Mouse (Mus musculus) MEL (cell line): ENCODE data around the gene Reep1. TPM values are rescaled to one million over a fixed set of nuclear protein-coding genes. Genes with fewer than 3 reads are reported as not detected.

Experiments
- DNase-seq: peaks from one replicate; pipeline ENCODE4 v3.0.0; 2011; ENCODE audit warnings: low read depth, low spot score
- H3K27ac ChIP-seq: 2 replicates; pipeline ENCODE4 v1.5.1; 2012; ENCODE audit warnings: low read depth, mild to moderate bottlenecking, control low read depth, low read length, moderate library complexity; ENCODE audit not compliant: control insufficient read depth
- H3K27me3 ChIP-seq, 2 experiments: fragments of 150-350 bp in 1 of 2; sonication (generic) in 1 of 2; 2 replicates each; pipeline ENCODE4 v1.6.1; 2012; ENCODE audit warnings: low read length in 2 of 2, mild to moderate bottlenecking in 2 of 2, improper control_type of control experiment in 1 of 2, moderate library complexity in 1 of 2; ENCODE audit not compliant: insufficient read depth in 2 of 2, control insufficient read depth in 1 of 2
- H3K36me3 ChIP-seq, 2 experiments: 2 replicates each; pipeline ENCODE4 v1.6.1; 2012 to 2014; ENCODE audit warnings: low read length in 2 of 2, improper control_type of control experiment in 1 of 2, inconsistent platforms in 1 of 2, mild to moderate bottlenecking in 1 of 2; ENCODE audit not compliant: insufficient read depth in 2 of 2, control insufficient read depth in 1 of 2
- H3K4me1 ChIP-seq, 2 experiments: fragments of 150-350 bp in 1 of 2; sonication (generic) in 1 of 2; 2 replicates each; pipeline ENCODE4 v1.6.1; 2012; ENCODE audit warnings: low read length in 2 of 2, improper control_type of control experiment in 1 of 2, mild to moderate bottlenecking in 1 of 2; ENCODE audit not compliant: insufficient read depth in 2 of 2, control insufficient read depth in 1 of 2
- H3K4me3 ChIP-seq, 2 experiments: fragments of 150-350 bp in 1 of 2; sonication (generic) in 1 of 2; 2 replicates each; pipeline ENCODE4 v1.5.1; 2012; ENCODE audit warnings: low read depth in 2 of 2, low read length in 2 of 2, mild to moderate bottlenecking in 2 of 2, moderate library complexity in 2 of 2, control low read depth in 1 of 2, improper control_type of control experiment in 1 of 2; ENCODE audit not compliant: control insufficient read depth in 1 of 2, insufficient read depth in 1 of 2
- H3K79me2 ChIP-seq: 2 replicates; pipeline ENCODE4 v1.6.1; 2012; ENCODE audit warnings: mild to moderate bottlenecking, low read length, moderate library complexity; ENCODE audit not compliant: control insufficient read depth, poor library complexity, insufficient read depth
- H3K9ac ChIP-seq: 2 replicates; pipeline ENCODE4 v1.6.1; 2012; ENCODE audit warnings: low read depth, mild to moderate bottlenecking, control low read depth, low read length, moderate library complexity; ENCODE audit not compliant: control insufficient read depth, poor library complexity, severe bottlenecking
- H3K9me3 ChIP-seq: fragments of 150-350 bp; sonication (generic); replicated peaks from 2 replicates; pipeline ENCODE4 v1.6.1; 2012; ENCODE audit warnings: mild to moderate bottlenecking, low read length, improper control_type of control experiment, moderate library complexity; ENCODE audit not compliant: insufficient read depth
- BHLHE40 ChIP-seq: IDR thresholded peaks from 2 replicates; pipeline ENCODE4 v1.6.1; 2012; ENCODE audit warnings: low read depth, mild to moderate bottlenecking, inconsistent platforms, low read length, improper control_type of control experiment, borderline replicate concordance
- CHD2 ChIP-seq: IDR thresholded peaks from 2 replicates; pipeline ENCODE4 v1.6.1; 2011; ENCODE audit warnings: low read length, improper control_type of control experiment
- CTCF ChIP-seq, 3 experiments: IDR thresholded peaks in 2 of 3; conservative IDR thresholded peaks in 1 of 3; 2 replicates each; pipeline ENCODE4 v1.5.1; 2011 to 2012; ENCODE audit warnings: low read length in 3 of 3, low read depth in 2 of 3, mild to moderate bottlenecking in 2 of 3, improper control_type of control experiment in 1 of 3, inconsistent platforms in 1 of 3, mixed read lengths in 1 of 3, moderate library complexity in 1 of 3; ENCODE audit not compliant: control insufficient read depth in 1 of 3, insufficient read depth in 1 of 3, poor library complexity in 1 of 3, severe bottlenecking in 1 of 3
- ELF1 ChIP-seq: IDR thresholded peaks from 2 replicates; pipeline ENCODE4 v1.6.1; 2014; ENCODE audit warnings: low read depth, mild to moderate bottlenecking, inconsistent platforms, low read length, improper control_type of control experiment, moderate library complexity
- EP300 ChIP-seq, 2 experiments: IDR thresholded peaks; 2 replicates each; pipeline ENCODE4 v1.6.1; 2011; ENCODE audit warnings: improper control_type of control experiment in 2 of 2, low read length in 2 of 2, low read depth in 1 of 2, mild to moderate bottlenecking in 1 of 2
- GATA1 ChIP-seq: IDR thresholded peaks from 2 replicates; pipeline ENCODE4 v1.6.1; 2011; ENCODE audit warnings: low read depth, low read length, improper control_type of control experiment
- HCFC1 ChIP-seq: IDR thresholded peaks from 2 replicates; pipeline ENCODE4 v1.6.1; 2012; ENCODE audit warnings: low read depth, mild to moderate bottlenecking, inconsistent platforms, low read length, improper control_type of control experiment, moderate library complexity
- MAZ ChIP-seq: IDR thresholded peaks from 2 replicates; pipeline ENCODE4 v1.6.1; 2012; ENCODE audit warnings: low read depth, mild to moderate bottlenecking, inconsistent platforms, low read length, improper control_type of control experiment
- MXI1 ChIP-seq: IDR thresholded peaks from 2 replicates; pipeline ENCODE4 v1.6.1; 2011; ENCODE audit warnings: mild to moderate bottlenecking, low read depth, low read length, improper control_type of control experiment
- MYC ChIP-seq: IDR thresholded peaks from 2 replicates; pipeline ENCODE4 v1.6.1; 2011; ENCODE audit warnings: low read depth, mild to moderate bottlenecking, low read length, improper control_type of control experiment, moderate library complexity
- NRF1 ChIP-seq: IDR thresholded peaks from 2 replicates; pipeline ENCODE4 v1.6.1; 2014; ENCODE audit warnings: low read depth, mild to moderate bottlenecking, inconsistent platforms, low read length, improper control_type of control experiment, moderate library complexity; ENCODE audit not compliant: poor library complexity, insufficient read depth, severe bottlenecking
- POLR2A ChIP-seq, 2 experiments: IDR thresholded peaks; 2 replicates each; pipeline ENCODE4 v1.6.1; 2011 to 2012; ENCODE audit warnings: low read length in 2 of 2, mild to moderate bottlenecking in 2 of 2, control low read depth in 1 of 2, improper control_type of control experiment in 1 of 2, low read depth in 1 of 2, moderate library complexity in 1 of 2; ENCODE audit not compliant: control insufficient read depth in 1 of 2, insufficient read depth in 1 of 2, poor library complexity in 1 of 2
- RCOR1 ChIP-seq: IDR thresholded peaks from 2 replicates; pipeline ENCODE4 v1.6.1; 2012; ENCODE audit warnings: low read depth, mild to moderate bottlenecking, inconsistent platforms, low read length, improper control_type of control experiment
- TAL1 ChIP-seq: IDR thresholded peaks from 2 replicates; pipeline ENCODE4 v1.6.1; 2012; ENCODE audit warnings: mild to moderate bottlenecking, inconsistent platforms, low read length, moderate library complexity, mixed read lengths
- TCF12 ChIP-seq: IDR thresholded peaks from 2 replicates; pipeline ENCODE4 v1.6.1; 2014; ENCODE audit warnings: low read depth, mild to moderate bottlenecking, inconsistent platforms, low read length, improper control_type of control experiment, moderate library complexity
- UBTF ChIP-seq: IDR thresholded peaks from 2 replicates; pipeline ENCODE4 v1.6.1; 2012; ENCODE audit warnings: low read depth, mild to moderate bottlenecking, inconsistent platforms, low read length, improper control_type of control experiment, moderate library complexity, borderline replicate concordance; ENCODE audit not compliant: insufficient read depth
- ZKSCAN1 ChIP-seq: IDR thresholded peaks from 2 replicates; pipeline ENCODE4 v1.6.1; 2012; ENCODE audit warnings: low read depth, mild to moderate bottlenecking, inconsistent platforms, low read length, improper control_type of control experiment, moderate library complexity
- ZMIZ1 ChIP-seq: IDR thresholded peaks from 2 replicates; pipeline ENCODE4 v1.6.1; 2012; ENCODE audit warnings: low read depth, mild to moderate bottlenecking, inconsistent platforms, low read length, improper control_type of control experiment, moderate library complexity
- ZNF384 ChIP-seq: IDR thresholded peaks from 2 replicates; pipeline ENCODE4 v1.6.1; 2012; ENCODE audit warnings: low read depth, mild to moderate bottlenecking, inconsistent platforms, low read length, improper control_type of control experiment
- polyA plus RNA-seq, 2 experiments: library from polyadenylated mRNA; stranded (reverse) in 1 of 2; unstranded in 1 of 2; fragments of >175 nt in 1 of 2; fragments of >200 nt in 1 of 2; gene quantifications; 2 replicates each; pipeline versions ENCODE4 v1.2.1 to v1.2.4; 2012; ENCODE audit warnings: low replicate concordance in 2 of 2, low read depth in 1 of 2; ENCODE audit not compliant: insufficient read length in 2 of 2, insufficient read depth in 1 of 2, missing spikeins in 1 of 2
- total RNA-seq: library from RNA; depleted of rRNA; stranded (reverse); fragments of 300-350 nt; gene quantifications from 2 replicates; pipeline ENCODE4 v1.2.3, GENCODE M21; 2012

Reep1 gene
- total and polyA plus RNA-seq, 3 experiments: 0.12 to 0.36 TPM; not detected in 1

- TF ChIP-seq CHD2 (no peak), TCF12 (no peak), CTCF (IDR thresholded peaks at IDR 0.05 in 2 of 3, conservative IDR thresholded peaks at IDR 0.05 in 1 of 3; ENCODE audit: control insufficient read depth in 1 of 3, insufficient read depth in 1 of 3, low read depth in 2 of 3, low read length in 3 of 3, poor library complexity in 1 of 3, severe bottlenecking in 1 of 3) (no peak), ZMIZ1 (no peak)
- TF ChIP-seq, all 39 proteins: peak for 0
- Histone ChIP-seq H3K27me3 (peaks cover 9 to 10% of the 10 kb centered on the region in 2 experiments; a peak in 3 of 4 replicates), H3K9me3 (no peaks in the 10 kb centered on the region), H3K27ac (no peak overlapping the region), H3K4me3 (no peak overlapping the region), H3K36me3 (no peaks in the 10 kb centered on the region), H3K79me2 (no peaks in the 10 kb centered on the region), H3K4me1 (no peaks in the 10 kb centered on the region), H3K9ac (no peak overlapping the region)
- DNase-seq: no peak
Measured at GRCm38 (mm10) chr6:71745482-71746234, 38.3 kb downstream of the Reep1 start.

DNA sequence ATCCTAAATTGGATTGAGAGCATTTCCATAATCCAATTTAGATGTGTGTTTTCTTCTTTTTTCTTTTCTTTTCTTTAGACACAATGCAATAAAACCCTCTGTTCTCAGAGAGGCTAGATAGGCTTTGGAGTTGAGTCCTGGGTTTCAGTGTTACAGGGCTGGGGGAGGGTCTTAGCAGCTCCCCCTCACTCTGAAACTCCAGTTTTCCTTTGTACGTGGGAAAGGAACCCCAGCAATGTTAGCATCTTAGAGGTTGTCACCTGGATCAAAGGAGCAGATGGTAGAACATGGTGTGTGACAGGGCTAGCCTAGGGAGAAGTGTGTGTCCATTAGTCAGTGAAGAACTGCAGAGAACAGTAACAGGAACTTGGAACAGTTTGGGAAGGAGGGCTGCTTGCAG, 38.9 kb downstream of the Reep1 start:
- no peak overlapping the region for H3K4me3 ChIP-seq
- H3K36me3 ChIP-seq: no peaks in the 10 kb centered on the region
- peaks cover 9 to 10% of the 10 kb centered on the region in 2 experiments; a peak in 3 of 4 replicates for H3K27me3 ChIP-seq
- no peak overlapping the region for H3K9ac ChIP-seq
- no peaks in the 10 kb centered on the region for H3K9me3 ChIP-seq
- no peaks in the 10 kb centered on the region for H3K4me1 ChIP-seq
- no peak overlapping the region for H3K27ac ChIP-seq
- no peak for TF ChIP-seq MXI1
- no peak for TF ChIP-seq ZKSCAN1
- no peak for TF ChIP-seq HCFC1
- no peak for TF ChIP-seq ZNF384
- no peak for TF ChIP-seq MYC
- TF ChIP-seq POLR2A (IDR thresholded peaks at IDR 0.05; ENCODE audit: control insufficient read depth in 1 of 2, insufficient read depth in 1 of 2, low read depth in 1 of 2, low read length in 2 of 2, poor library complexity in 1 of 2): no peak
- TF ChIP-seq RCOR1: no peak
- TF ChIP-seq UBTF: no peak
- no peak for TF ChIP-seq TAL1
- no peak for TF ChIP-seq MAZ
- TF ChIP-seq ELF1: no peak
- TF ChIP-seq CTCF (IDR thresholded peaks at IDR 0.05 in 2 of 3, conservative IDR thresholded peaks at IDR 0.05 in 1 of 3; ENCODE audit: control insufficient read depth in 1 of 3, insufficient read depth in 1 of 3, low read depth in 2 of 3, low read length in 3 of 3, poor library complexity in 1 of 3, severe bottlenecking in 1 of 3): no peak
- TF ChIP-seq EP300 (IDR thresholded peaks at IDR 0.05; ENCODE audit: low read depth in 1 of 2, low read length in 2 of 2): no peak
- TF ChIP-seq GATA1: no peak
- no peak for TF ChIP-seq BHLHE40
- TF ChIP-seq NRF1: no peak
- H3K79me2 ChIP-seq: no peaks in the 10 kb centered on the region
- DNase-seq: no peak
